Mouse (Mus musculus) megakaryocyte, adult 5-6 weeks (primary cell): ENCODE data around the gene Mapt. TPM values are rescaled to one million over a fixed set of nuclear protein-coding genes. Genes with fewer than 3 reads are reported as not detected.
"Not testable (repeated sequence)": the region's sequence is repeated elsewhere in the genome, so short reads cannot be mapped to it uniquely, and the experiment has no call there.

ENCODE experiments used
- ATAC-seq: 2 replicates; pipeline ENCODE4 v1.8.0; 2016; ENCODE audit warnings: mild to moderate bottlenecking, inconsistent platforms; ENCODE audit not compliant: poor library complexity, severe bottlenecking
- total RNA-seq, 2 experiments: library from RNA; stranded (forward) in 1 of 2; stranded (reverse) in 1 of 2; fragments of 153-499, 151-499 nt in 1 of 2; fragments of 221-1000, 200-1000 nt in 1 of 2; gene quantifications; 2 replicates each; pipeline versions ENCODE4 v1.2.3 to v1.2.4; 2015 to 2017

The Mapt gene
- total RNA-seq, 2 experiments from 2014 or later, result 0.09 to 0.48 TPM

GRCm38 (mm10) chr11:104233101-104233500 lies 1.9 kb downstream of the Mapt start:
- no peak for ATAC-seq

- ATAC-seq, result no peak
These were observed 2.5 kb downstream of the Mapt start for GRCm38 (mm10) chr11:104233574-104234206.

- ATAC-seq, result no peak
These were observed 3.5 kb downstream of the Mapt start for GRCm38 (mm10) chr11:104234680-104235079.

- ATAC-seq, result no peak
These were observed 4.7 kb downstream of the Mapt start for GRCm38 (mm10) chr11:104235881-104236280.

GRCm38 (mm10) chr11:104237226-104237625 lies 6.0 kb downstream of the Mapt start:
- ATAC-seq, result no peak

- ATAC-seq, result no peak
These were observed 7.0 kb downstream of the Mapt start for GRCm38 (mm10) chr11:104237958-104238747.

- ATAC-seq, result not testable (repeated sequence)
These were observed 14.3 kb downstream of the Mapt start for GRCm38 (mm10) chr11:104245478-104245877.

- ATAC-seq, result no peak
These were observed 15.0 kb downstream of the Mapt start for GRCm38 (mm10) chr11:104246171-104246694.

GRCm38 (mm10) chr11:104247141-104247717 lies 16.0 kb downstream of the Mapt start:
- no peak for ATAC-seq

- no peak for ATAC-seq
These were observed 18.2 kb downstream of the Mapt start for GRCm38 (mm10) chr11:104249420-104249819.

GRCm38 (mm10) chr11:104251121-104251520 lies 19.9 kb downstream of the Mapt start:
- ATAC-seq, result no peak

GRCm38 (mm10) chr11:104252094-104252493 lies 20.9 kb downstream of the Mapt start:
- no peak for ATAC-seq

GRCm38 (mm10) chr11:104254408-104255039 lies 23.3 kb downstream of the Mapt start:
- ATAC-seq, result no peak

- no peak for ATAC-seq
These were observed 25.0 kb downstream of the Mapt start for GRCm38 (mm10) chr11:104256179-104256578.

GRCm38 (mm10) chr11:104258991-104259390 lies 27.8 kb downstream of the Mapt start:
- ATAC-seq, result no peak

- ATAC-seq, result no peak
These were observed 33.5 kb downstream of the Mapt start for GRCm38 (mm10) chr11:104264683-104265082.

GRCm38 (mm10) chr11:104265669-104266068 lies 34.5 kb downstream of the Mapt start:
- no peak for ATAC-seq

- no peak for ATAC-seq
These were observed 36.2 kb downstream of the Mapt start for GRCm38 (mm10) chr11:104267380-104267779.

- no peak for ATAC-seq
These were observed 38.2 kb downstream of the Mapt start for GRCm38 (mm10) chr11:104269385-104269822.

- no peak for ATAC-seq
These were observed 39.3 kb downstream of the Mapt start for GRCm38 (mm10) chr11:104270452-104270851.

- no peak for ATAC-seq
These were observed 39.7 kb downstream of the Mapt start for GRCm38 (mm10) chr11:104270876-104271275.
